Mouse (Mus musculus) liver, postnatal 0 days (tissue): ENCODE data around the gene Irak2. TPM values are rescaled to one million over a fixed set of nuclear protein-coding genes. Genes with fewer than 3 reads are reported as not detected.
"Not testable (repeated sequence)": the region's sequence is repeated elsewhere in the genome, so short reads cannot be mapped to it uniquely, and the experiment has no call there.

Experiments used
- ATAC-seq: fragments of 200-750 bp; cut with Nextera tagmentation; 2 replicates; pipeline ENCODE4 v1.8.0; 2017; ENCODE audit warnings: mild to moderate bottlenecking, moderate library complexity
- DNase-seq: peaks from one replicate; pipeline ENCODE4 v3.0.0-alpha.2; 2016
- H3K27ac ChIP-seq: fragments of 300-500 bp; sonication (generic); 2 replicates; pipeline ENCODE4 v1.5.1; 2014; ENCODE audit warnings: antibody characterized with exemption, moderate library complexity, mild to moderate bottlenecking, low read depth
- H3K27me3 ChIP-seq: fragments of 300-500 bp; sonication (generic); 2 replicates; pipeline ENCODE4 v1.6.1; 2014; ENCODE audit warnings: low read length, control low read depth, mixed read lengths; ENCODE audit not compliant: insufficient read depth
- H3K36me3 ChIP-seq: fragments of 300-500 bp; sonication (generic); replicated peaks from 2 replicates; pipeline ENCODE4 v1.6.1; 2014; ENCODE audit warnings: mild to moderate bottlenecking, control low read depth, low read length, moderate library complexity, mixed read lengths; ENCODE audit not compliant: insufficient read depth
- H3K4me1 ChIP-seq: fragments of 300-500 bp; sonication (generic); 2 replicates; pipeline ENCODE4 v1.6.1; 2014; ENCODE audit warnings: antibody characterized with exemption, mild to moderate bottlenecking, control low read depth; ENCODE audit not compliant: insufficient read depth
- H3K4me2 ChIP-seq: fragments of 300-500 bp; sonication (generic); 2 replicates; pipeline ENCODE4 v1.6.1; 2014; ENCODE audit warnings: low read depth, mild to moderate bottlenecking, low read length, moderate library complexity, mixed read lengths
- H3K4me3 ChIP-seq: fragments of 300-500 bp; sonication (generic); 2 replicates; pipeline ENCODE4 v1.5.1; 2014; ENCODE audit warnings: low read depth, low read length
- H3K9ac ChIP-seq: fragments of 300-500 bp; sonication (generic); replicated peaks from 2 replicates; pipeline ENCODE4 v1.6.1; 2014; ENCODE audit warnings: mild to moderate bottlenecking, moderate library complexity
- H3K9me3 ChIP-seq: fragments of 300-500 bp; sonication (generic); 2 replicates; pipeline ENCODE4 v1.6.1; 2016; ENCODE audit warnings: mild to moderate bottlenecking, control low read depth, low read length, mixed read lengths
- CTCF ChIP-seq: sonication (generic); IDR thresholded peaks from 2 replicates; pipeline ENCODE4 v1.5.1; 2016; ENCODE audit warnings: antibody characterized with exemption, low read depth
- EP300 ChIP-seq: IDR thresholded peaks from 2 replicates; pipeline ENCODE4 v1.6.1; 2016; ENCODE audit warnings: antibody characterized with exemption, low read depth, mild to moderate bottlenecking
- WGBS: fragments of 180-500 bp; shearing (Covaris S2); extraction: QIAGEN DNeasy Blood & Tissue Kit; methylation state at CpG from one replicate; pipeline ENCODE4 v1.1.7; 2014; ENCODE audit not compliant: insufficient replicate concordance; 5-methylcytosine and 5-hydroxymethylcytosine counted together
- polyA plus RNA-seq: library from polyadenylated mRNA; unstranded; fragments of >200 nt; fragmentation: Nextera tagmentation; extraction: Ambion mirVana; gene quantifications from 2 replicates; pipeline ENCODE4 v1.2.1, GENCODE M21; 2015

Irak2 gene
- polyA plus RNA-seq, 1 experiment from 2014 or later = 10.8 TPM

DNA sequence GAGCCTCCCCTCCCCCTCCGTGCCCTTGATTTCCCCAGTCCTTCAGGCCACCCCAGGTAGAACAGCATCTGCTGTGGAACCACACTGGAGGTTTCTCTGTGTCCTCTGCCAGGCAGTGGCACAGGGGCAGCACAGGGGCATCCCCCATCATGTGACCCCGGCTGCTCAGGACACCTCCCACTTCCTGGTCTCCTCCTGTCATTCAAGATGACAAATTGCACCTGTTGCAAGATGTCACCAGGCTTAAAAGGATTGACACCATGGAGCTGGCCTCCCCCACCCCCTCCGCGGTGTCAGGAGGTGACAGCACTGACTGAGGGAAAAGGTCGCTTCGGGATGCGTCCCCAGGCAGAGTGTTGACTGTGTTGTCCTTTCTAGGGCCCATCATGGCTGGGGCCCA, 31.6 kb downstream of the Irak2 start:
- Histone ChIP-seq H3K27me3 (no peaks in the 10 kb centered on the region), H3K36me3 (peaks cover 13% of the 10 kb centered on the region; the same call in 1 of the 2 replicates), H3K4me3 (no peak overlapping the region), H3K4me2 (no peak overlapping the region), H3K4me1 (peaks cover 31% of the 10 kb centered on the region), H3K9me3 (no peaks in the 10 kb centered on the region), H3K9ac (no peak overlapping the region), H3K27ac (peak overlapping the region; percentile 82)
- 65% methylated on average over 7 of the region's 7 CpGs for WGBS
- ATAC-seq = peak; percentile 61
- no peak for TF ChIP-seq EP300
- TF ChIP-seq CTCF = no peak
- DNase-seq = peak; percentile 53

DNA sequence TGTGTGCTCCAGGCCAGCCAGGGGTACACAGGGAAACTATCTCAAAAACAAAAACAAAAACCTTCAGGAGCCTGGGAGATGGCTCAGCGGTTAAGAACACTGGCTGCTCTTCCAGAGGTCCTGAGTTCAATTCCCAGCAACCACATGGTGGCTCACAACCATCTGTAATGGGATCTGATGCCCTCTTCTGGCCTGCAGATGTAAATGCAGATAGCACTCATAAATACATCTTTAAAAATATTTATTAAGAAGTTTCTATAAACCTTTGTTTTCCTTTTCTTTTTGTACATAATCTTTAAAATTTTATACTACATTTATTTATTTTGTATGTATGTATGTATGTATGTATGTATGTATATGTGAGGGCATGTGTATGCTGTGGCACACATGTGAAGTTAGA, 33.8 kb downstream of the Irak2 start:
- Histone ChIP-seq H3K4me1 (peaks cover 33% of the 10 kb centered on the region), H3K36me3 (peaks cover 12% of the 10 kb centered on the region; the same call in 1 of the 2 replicates)
- not testable (repeated sequence) for H3K27ac ChIP-seq, H3K27me3 ChIP-seq, DNase-seq, ATAC-seq, H3K4me3 ChIP-seq, H3K4me2 ChIP-seq, H3K9ac ChIP-seq, H3K9me3 ChIP-seq
- WGBS = 85% methylated on average over 1 of the region's 1 CpGs
- peak; percentile 42 for TF ChIP-seq CTCF

DNA sequence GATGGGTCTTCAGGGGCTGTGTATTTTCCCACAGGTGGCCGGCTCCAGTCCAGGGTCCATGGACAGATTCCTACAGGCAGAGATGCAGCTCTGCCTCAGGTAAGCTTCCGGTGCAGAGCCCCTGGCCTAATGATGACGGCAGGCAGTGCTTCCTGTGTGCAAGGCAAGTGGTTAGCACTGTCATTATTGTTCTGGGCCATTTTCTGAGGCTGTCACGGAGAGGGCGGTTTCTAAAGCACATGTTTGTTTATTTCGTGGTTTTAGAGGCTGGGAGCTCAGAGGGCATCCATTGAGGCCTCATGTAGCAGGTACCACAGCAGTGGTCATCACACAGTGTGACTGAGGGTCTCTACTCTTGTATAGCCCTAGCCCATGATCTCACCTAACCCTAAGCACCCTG, 34.7 kb downstream of the Irak2 start:
- WGBS = 73% methylated on average over 6 of the region's 6 CpGs
- no peak overlapping the region for H3K27ac ChIP-seq

DNA sequence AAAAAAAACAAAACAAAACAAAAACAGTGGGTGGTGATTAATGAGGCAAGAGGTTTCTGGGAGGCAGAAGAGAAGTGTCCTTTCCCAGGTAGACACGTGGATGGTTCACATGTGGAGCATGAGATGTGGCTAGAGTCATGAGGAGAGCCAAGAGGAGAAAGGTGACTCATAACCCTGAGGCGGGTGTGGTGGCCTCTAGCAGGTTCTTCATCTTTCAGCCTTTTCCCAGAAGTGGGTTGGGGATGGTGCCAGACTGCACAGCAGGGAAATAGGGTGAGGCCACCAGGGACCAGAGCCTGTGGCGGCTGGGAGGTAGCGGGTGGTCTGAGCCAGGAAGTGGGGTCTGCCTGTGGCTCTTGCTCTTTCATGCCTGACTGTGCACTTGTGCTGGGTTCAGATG, 37.0 kb downstream of the Irak2 start:
- no peak overlapping the region for H3K27ac ChIP-seq
- peaks cover 19% of the 10 kb centered on the region for H3K4me1 ChIP-seq
- no peak for DNase-seq
- TF ChIP-seq CTCF = no peak
- no peak for TF ChIP-seq EP300
- H3K36me3 ChIP-seq = peaks cover 10% of the 10 kb centered on the region; the same call in 1 of the 2 replicates
- no peak overlapping the region for H3K9ac ChIP-seq
- no peaks in the 10 kb centered on the region for H3K27me3 ChIP-seq
- no peaks in the 10 kb centered on the region for H3K9me3 ChIP-seq
- 70% methylated on average over 4 of the region's 4 CpGs for WGBS
- no peak for ATAC-seq
- no peak overlapping the region for H3K4me2 ChIP-seq
- no peak overlapping the region for H3K4me3 ChIP-seq

More for the DNA sequence above, 34.7 kb downstream of the Irak2 start:
- no peak for TF ChIP-seq EP300
- no peak for TF ChIP-seq CTCF
- DNase-seq = no peak
- Histone ChIP-seq H3K4me1 (peaks cover 29% of the 10 kb centered on the region), H3K4me2 (no peak overlapping the region), H3K9ac (no peak overlapping the region), H3K9me3 (no peaks in the 10 kb centered on the region), H3K27me3 (no peaks in the 10 kb centered on the region), H3K36me3 (peaks cover 10% of the 10 kb centered on the region; the same call in 1 of the 2 replicates), H3K4me3 (no peak overlapping the region)
- ATAC-seq = no peak

DNA sequence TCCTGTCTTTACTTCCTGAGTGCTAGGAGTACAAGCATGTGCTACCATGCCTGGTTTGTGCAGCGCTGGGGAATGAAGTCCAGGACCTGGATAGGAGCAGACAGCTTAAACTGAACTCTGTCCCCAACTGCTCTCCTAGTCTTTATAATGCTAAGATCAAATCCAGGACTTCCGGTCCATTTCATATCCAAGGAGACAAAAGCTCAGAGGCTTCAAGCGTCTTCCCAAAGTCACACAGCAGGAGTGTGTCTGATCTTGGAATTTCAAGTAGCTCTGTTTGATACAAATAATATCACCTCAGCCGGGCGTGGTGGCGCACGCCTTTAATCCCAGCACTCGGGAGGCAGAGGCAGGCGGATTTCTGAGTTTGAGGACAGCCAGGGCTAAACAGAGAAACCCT, 37.7 kb downstream of the Irak2 start:
- TF ChIP-seq CTCF (no peak), EP300 (no peak)
- Histone ChIP-seq H3K36me3 (peaks cover 9% of the 10 kb centered on the region; the same call in 1 of the 2 replicates), H3K4me2 (no peak overlapping the region), H3K4me1 (peaks cover 22% of the 10 kb centered on the region), H3K9ac (no peak overlapping the region), H3K27ac (no peak overlapping the region), H3K27me3 (no peaks in the 10 kb centered on the region), H3K4me3 (no peak overlapping the region), H3K9me3 (no peaks in the 10 kb centered on the region)
- ATAC-seq = no peak
- WGBS = 90% methylated on average over 9 of the region's 9 CpGs
- DNase-seq = no peak

DNA sequence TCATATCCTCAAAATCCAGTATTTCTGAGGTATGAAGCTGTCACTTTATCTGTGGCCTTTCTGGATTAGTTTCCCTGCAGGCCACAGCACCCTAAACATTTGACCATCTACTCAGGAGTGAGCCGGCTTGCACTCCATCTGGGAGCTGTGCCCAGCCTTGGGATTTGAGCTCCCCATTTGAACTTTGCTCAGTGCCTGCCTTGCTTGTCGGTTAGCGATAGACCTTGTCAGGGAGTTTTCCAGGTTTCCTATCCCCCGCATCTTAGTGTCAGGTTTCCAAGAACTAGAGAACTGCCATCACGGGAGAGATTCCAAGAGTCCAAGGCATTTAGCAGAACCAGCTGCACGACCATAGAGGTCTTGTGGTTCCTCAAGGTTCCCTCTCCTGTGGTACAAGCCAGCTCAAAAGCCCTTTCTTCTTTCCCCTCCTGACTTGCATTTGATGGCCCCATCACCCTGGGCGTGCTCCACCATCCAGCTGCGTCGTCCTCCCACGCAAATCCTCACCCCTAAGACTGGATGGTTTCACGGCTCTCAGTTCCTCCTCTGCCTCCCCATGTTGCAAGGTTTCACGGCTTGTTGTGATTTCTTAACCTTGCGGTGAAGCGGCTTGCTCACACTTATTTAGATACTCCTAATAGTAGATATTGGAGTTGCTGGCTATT, 38.9 kb downstream of the Irak2 start:
- DNase-seq = peak; percentile 50

More for the DNA sequence above, 38.9 kb downstream of the Irak2 start:
- H3K4me2 ChIP-seq = no peak overlapping the region
- no peaks in the 10 kb centered on the region for H3K9me3 ChIP-seq
- H3K36me3 ChIP-seq = no peaks in the 10 kb centered on the region; the same call in 1 of the 2 replicates
- WGBS = 66% methylated on average over 14 of the region's 14 CpGs
- H3K27ac ChIP-seq = peak overlapping the region; percentile 55
- H3K27me3 ChIP-seq = no peaks in the 10 kb centered on the region
- H3K4me1 ChIP-seq = peaks cover 24% of the 10 kb centered on the region
- no peak for TF ChIP-seq EP300
- TF ChIP-seq CTCF = no peak
- H3K9ac ChIP-seq = no peak overlapping the region
- ATAC-seq = no peak
- H3K4me3 ChIP-seq = no peak overlapping the region
